Mouse (Mus musculus) hindbrain, embryonic 16.5 days (tissue): ENCODE results near the gene Hinfp. TPM values are rescaled to one million over a fixed set of nuclear protein-coding genes. Genes with fewer than 3 reads are reported as not detected.

Experiments
- ATAC-seq: fragments of 200-750 bp; cut with Nextera tagmentation; 2 replicates; pipeline ENCODE4 v1.8.0; 2017; ENCODE audit warnings: moderate TSS enrichment, moderate library complexity
- H3K27ac ChIP-seq: fragments of 300-500 bp; sonication (generic); 2 replicates; pipeline ENCODE4 v1.5.1; 2014; ENCODE audit warnings: low read depth, mild to moderate bottlenecking, control low read depth, low read length, moderate library complexity
- H3K27me3 ChIP-seq: fragments of 300-500 bp; sonication (generic); replicated peaks from 2 replicates; pipeline ENCODE4 v1.6.1; 2014; ENCODE audit warnings: low read length; ENCODE audit not compliant: control insufficient read depth, insufficient read depth
- H3K36me3 ChIP-seq: fragments of 300-500 bp; sonication (generic); 2 replicates; pipeline ENCODE4 v1.6.1; 2014; ENCODE audit warnings: mild to moderate bottlenecking, low read length, moderate library complexity, mixed read lengths; ENCODE audit not compliant: control insufficient read depth, insufficient read depth
- H3K4me1 ChIP-seq: fragments of 300-500 bp; sonication (generic); 2 replicates; pipeline ENCODE4 v1.6.1; 2014; ENCODE audit warnings: low read depth, low read length; ENCODE audit not compliant: control insufficient read depth, insufficient read depth
- H3K4me2 ChIP-seq: fragments of 300-500 bp; sonication (generic); 2 replicates; pipeline ENCODE4 v1.6.1; 2014; ENCODE audit warnings: mild to moderate bottlenecking, low read length, control low read depth, moderate library complexity
- H3K4me3 ChIP-seq: fragments of 300-500 bp; sonication (generic); 2 replicates; pipeline ENCODE4 v1.5.1; 2014; ENCODE audit warnings: mild to moderate bottlenecking, low read length, control low read depth, moderate library complexity
- H3K9ac ChIP-seq: fragments of 300-500 bp; sonication (generic); 2 replicates; pipeline ENCODE4 v1.6.1; 2014; ENCODE audit warnings: low read depth, mild to moderate bottlenecking, control low read depth, low read length, moderate library complexity
- H3K9me3 ChIP-seq: fragments of 300-500 bp; sonication (generic); 2 replicates; pipeline ENCODE4 v1.6.1; 2014; ENCODE audit warnings: mild to moderate bottlenecking, low read length, moderate library complexity; ENCODE audit not compliant: control insufficient read depth
- WGBS: fragments of 180-500 bp; shearing (Covaris S2); extraction: QIAGEN DNeasy Blood & Tissue Kit; methylation state at CpG from one replicate; pipeline ENCODE4 v1.1.7; 2014; 5-methylcytosine and 5-hydroxymethylcytosine counted together
- polyA plus RNA-seq: library from polyadenylated mRNA; unstranded; fragments of >200 nt; fragmentation: Nextera tagmentation; extraction: Ambion mirVana; gene quantifications from 2 replicates; pipeline ENCODE4 v1.2.1, GENCODE M21; 2015

Hinfp gene
- polyA plus RNA-seq, 1 experiment from 2014 or later = 22.3 TPM

GRCm38 (mm10) chr9:44255136-44255521 is 50.3 kb downstream of the Hinfp start:
- no peaks in the 10 kb centered on the region for H3K9me3 ChIP-seq
- no peak overlapping the region; the same call in 1 of the 2 replicates for H3K4me2 ChIP-seq
- no peaks in the 10 kb centered on the region for H3K36me3 ChIP-seq
- H3K27ac ChIP-seq = peak overlapping the region; percentile 78
- WGBS = 41% methylated on average over 6 of the region's 6 CpGs
- peak; percentile 31; the same call in 1 of the 2 replicates for ATAC-seq
- H3K4me3 ChIP-seq = no peak overlapping the region
- peaks cover 23% of the 10 kb centered on the region for H3K4me1 ChIP-seq
- peak overlapping the region; percentile 48; the same call in 1 of the 2 replicates for H3K9ac ChIP-seq
- no peaks in the 10 kb centered on the region for H3K27me3 ChIP-seq

GRCm38 (mm10) chr9:44254508-44255135 is 50.8 kb downstream of the Hinfp start:
- 8% methylated on average over 5 of the region's 5 CpGs for WGBS
- no peak overlapping the region; the same call in 1 of the 2 replicates for H3K4me2 ChIP-seq
- no peaks in the 10 kb centered on the region for H3K9me3 ChIP-seq
- no peaks in the 10 kb centered on the region for H3K27me3 ChIP-seq
- H3K4me1 ChIP-seq = peaks cover 26% of the 10 kb centered on the region
- peak overlapping the region; percentile 78 for H3K27ac ChIP-seq
- no peak overlapping the region for H3K9ac ChIP-seq
- no peak overlapping the region for H3K4me3 ChIP-seq
- H3K36me3 ChIP-seq = no peaks in the 10 kb centered on the region
- peak; percentile 83 for ATAC-seq

GRCm38 (mm10) chr9:44253441-44253840 is 52.0 kb downstream of the Hinfp start:
- no peak overlapping the region for H3K4me3 ChIP-seq
- no peak for ATAC-seq
- WGBS = 71% methylated on average over 6 of the region's 6 CpGs
- no peaks in the 10 kb centered on the region for H3K9me3 ChIP-seq
- H3K36me3 ChIP-seq = no peaks in the 10 kb centered on the region
- peaks cover 26% of the 10 kb centered on the region for H3K4me1 ChIP-seq
- no peak overlapping the region for H3K9ac ChIP-seq
- H3K27ac ChIP-seq = no peak overlapping the region
- no peak overlapping the region for H3K4me2 ChIP-seq
- no peaks in the 10 kb centered on the region for H3K27me3 ChIP-seq

GRCm38 (mm10) chr9:44251314-44251713 is 54.2 kb downstream of the Hinfp start, which contains the start of gene Pdzd3:
Gene Pdzd3 (minus strand): TSS chr9:44251471.
- no peak for ATAC-seq
- WGBS = 83% methylated on average over 10 of the region's 10 CpGs
- Histone ChIP-seq H3K27ac (no peak within 1 kb of the TSS), H3K4me2 (no peak within 1 kb of the TSS), H3K4me1 (peaks cover 26% of the 10 kb centered on the region), H3K4me3 (no peak within 1 kb of the TSS), H3K9me3 (no peaks in the 10 kb centered on the region), H3K36me3 (no peaks in the 10 kb centered on the region), H3K27me3 (no peaks in the 10 kb centered on the region), H3K9ac (no peak within 1 kb of the TSS)

GRCm38 (mm10) chr9:44250445-44250844 is 55.0 kb downstream of the Hinfp start:
- H3K4me1 ChIP-seq = peaks cover 25% of the 10 kb centered on the region
- H3K27me3 ChIP-seq = no peaks in the 10 kb centered on the region; the same call in 1 of the 2 replicates
- H3K9ac ChIP-seq = no peak overlapping the region
- no peak overlapping the region for H3K27ac ChIP-seq
- ATAC-seq = peak; percentile 18; the same call in 1 of the 2 replicates
- no peaks in the 10 kb centered on the region for H3K9me3 ChIP-seq
- no peak overlapping the region for H3K4me3 ChIP-seq
- no peak overlapping the region for H3K4me2 ChIP-seq
- 32% methylated on average over 4 of the region's 4 CpGs for WGBS
- H3K36me3 ChIP-seq = no peaks in the 10 kb centered on the region

GRCm38 (mm10) chr9:44249181-44250146 is 56.0 kb downstream of the Hinfp start:
- no peak overlapping the region for H3K4me3 ChIP-seq
- no peak overlapping the region for H3K4me2 ChIP-seq
- H3K27ac ChIP-seq = no peak overlapping the region
- H3K36me3 ChIP-seq = no peaks in the 10 kb centered on the region
- peaks cover 15% of the 10 kb centered on the region for H3K4me1 ChIP-seq
- no peaks in the 10 kb centered on the region; the same call in 1 of the 2 replicates for H3K27me3 ChIP-seq
- no peaks in the 10 kb centered on the region for H3K9me3 ChIP-seq
- WGBS = 43% methylated on average over 26 of the region's 26 CpGs
- peak; percentile 70; the same call in 1 of the 2 replicates for ATAC-seq
- no peak overlapping the region for H3K9ac ChIP-seq

- H3K4me3 ChIP-seq = no peak overlapping the region
- 88% methylated on average over 6 of the region's 6 CpGs for WGBS
- H3K9ac ChIP-seq = no peak overlapping the region
- peaks cover 7% of the 10 kb centered on the region; the same call in 1 of the 2 replicates for H3K4me1 ChIP-seq
- H3K36me3 ChIP-seq = no peaks in the 10 kb centered on the region
- H3K9me3 ChIP-seq = no peaks in the 10 kb centered on the region
- H3K27ac ChIP-seq = no peak overlapping the region
- no peak for ATAC-seq
- no peaks in the 10 kb centered on the region; the same call in 1 of the 2 replicates for H3K27me3 ChIP-seq
- no peak overlapping the region for H3K4me2 ChIP-seq
Measured at GRCm38 (mm10) chr9:44247907-44248306, 57.6 kb downstream of the Hinfp start.

GRCm38 (mm10) chr9:44243621-44244020 is 61.9 kb downstream of the Hinfp start:
- H3K27ac ChIP-seq = no peak overlapping the region
- ATAC-seq = no peak
- no peak overlapping the region for H3K9ac ChIP-seq
- no peaks in the 10 kb centered on the region for H3K4me1 ChIP-seq
- 56% methylated on average over 2 of the region's 2 CpGs for WGBS
- no peak overlapping the region for H3K4me2 ChIP-seq
- no peak overlapping the region for H3K4me3 ChIP-seq
- H3K27me3 ChIP-seq = no peaks in the 10 kb centered on the region; the same call in 1 of the 2 replicates
- no peaks in the 10 kb centered on the region for H3K9me3 ChIP-seq
- no peaks in the 10 kb centered on the region for H3K36me3 ChIP-seq
